Mouse (Mus musculus) right cerebral cortex, postnatal 36 days (tissue): ENCODE results near the gene Ckb.

Experiments used
- DNase-seq, 2 experiments: peaks; one replicate each; pipeline ENCODE4 v3.0.0; 2022; ENCODE audit warnings: low spot score in 2 of 2, mixed read lengths in 1 of 2

The Ckb gene

GRCm38 (mm10) chr12:111692899-111693298 is 20.8 kb upstream of the Ckb start:
- DNase-seq = no peak

- no peak for DNase-seq
These were observed 19.3 kb upstream of the Ckb start for GRCm38 (mm10) chr12:111691346-111691872.

GRCm38 (mm10) chr12:111689426-111689825 is 17.3 kb upstream of the Ckb start:
- no peak for DNase-seq

- no peak for DNase-seq
These were observed 15.9 kb upstream of the Ckb start for GRCm38 (mm10) chr12:111688069-111688428.

- DNase-seq = no peak
These were observed 15.4 kb upstream of the Ckb start for GRCm38 (mm10) chr12:111687350-111688068.

GRCm38 (mm10) chr12:111686390-111686789 is 14.3 kb upstream of the Ckb start:
- no peak for DNase-seq

- DNase-seq = no peak
These were observed 10.7 kb upstream of the Ckb start for GRCm38 (mm10) chr12:111682806-111683205.

- no peak for DNase-seq
These were observed 9.9 kb upstream of the Ckb start for GRCm38 (mm10) chr12:111682003-111682402.

GRCm38 (mm10) chr12:111681305-111681704 is 9.2 kb upstream of the Ckb start:
- no peak for DNase-seq

- DNase-seq = no peak
These were observed 8.5 kb upstream of the Ckb start for GRCm38 (mm10) chr12:111680661-111681060.

- no peak for DNase-seq
These were observed 6.9 kb upstream of the Ckb start for GRCm38 (mm10) chr12:111678997-111679396.

GRCm38 (mm10) chr12:111678670-111678933 is 6.5 kb upstream of the Ckb start:
- no peak for DNase-seq

GRCm38 (mm10) chr12:111677882-111678669 is 5.9 kb upstream of the Ckb start, which contains the start of gene Trmt61a:
Trmt61a (plus strand) TSS chr12:111678105.
- DNase-seq = peak; percentile 86 to 87

GRCm38 (mm10) chr12:111677421-111677820 is 5.3 kb upstream of the Ckb start:
- no peak for DNase-seq

- no peak for DNase-seq
These were observed 3.9 kb upstream of the Ckb start for GRCm38 (mm10) chr12:111675797-111676580.

- no peak for DNase-seq
These were observed 2.8 kb upstream of the Ckb start for GRCm38 (mm10) chr12:111674850-111675486.

GRCm38 (mm10) chr12:111672581-111672980 is 443 bp upstream of the Ckb start:
- DNase-seq = no peak

GRCm38 (mm10) chr12:111671431-111671902 is 671 bp downstream of the Ckb start:
- peak; percentile 75 to 81 for DNase-seq

- no peak for DNase-seq
These were observed 1.2 kb downstream of the Ckb start for GRCm38 (mm10) chr12:111670976-111671375.

- DNase-seq = no peak
These were observed 1.7 kb downstream of the Ckb start for GRCm38 (mm10) chr12:111670371-111670971.

GRCm38 (mm10) chr12:111669961-111670360 is 2.2 kb downstream of the Ckb start:
- no peak for DNase-seq
